Mouse (Mus musculus) CH12.LX (cell line): ENCODE measurements around the gene Nek9.

ENCODE experiments used
- BHLHE40 ChIP-seq: IDR thresholded peaks from 2 replicates; pipeline ENCODE4 v1.6.1; 2011; ENCODE audit warnings: mild to moderate bottlenecking, low read depth, low read length, improper control_type of control experiment
- CTCF ChIP-seq, 2 experiments: IDR thresholded peaks in 1 of 2; conservative IDR thresholded peaks in 1 of 2; 2 replicates each; pipeline ENCODE4 v1.5.1; 2011 to 2012; ENCODE audit warnings: low read depth in 2 of 2, low read length in 2 of 2, improper control_type of control experiment in 1 of 2, inconsistent platforms in 1 of 2, mild to moderate bottlenecking in 1 of 2, moderate library complexity in 1 of 2
- EP300 ChIP-seq: IDR thresholded peaks from 2 replicates; pipeline ENCODE4 v1.6.1; 2011; ENCODE audit warnings: low read length, improper control_type of control experiment
- MXI1 ChIP-seq: IDR thresholded peaks from 2 replicates; pipeline ENCODE4 v1.6.1; 2011; ENCODE audit warnings: mild to moderate bottlenecking, low read depth, low read length, improper control_type of control experiment
- PAX5 ChIP-seq: IDR thresholded peaks from 2 replicates; pipeline ENCODE4 v1.6.1; 2012; ENCODE audit warnings: low read length, inconsistent platforms, mixed read lengths
- POLR2A ChIP-seq: IDR thresholded peaks from 2 replicates; pipeline ENCODE4 v1.6.1; 2011; ENCODE audit warnings: low read depth, mild to moderate bottlenecking, improper control_type of control experiment, low read length
- SIN3A ChIP-seq: IDR thresholded peaks from 2 replicates; pipeline ENCODE4 v1.6.1; 2012; ENCODE audit warnings: low read length, improper control_type of control experiment, inconsistent platforms
- TCF12 ChIP-seq: IDR thresholded peaks from 2 replicates; pipeline ENCODE4 v1.6.1; 2014; ENCODE audit warnings: low read depth, mild to moderate bottlenecking, inconsistent platforms, low read length, improper control_type of control experiment
- USF1 ChIP-seq: IDR thresholded peaks from 2 replicates; pipeline ENCODE4 v1.6.1; 2014; ENCODE audit warnings: low read depth, mild to moderate bottlenecking, inconsistent platforms, low read length, improper control_type of control experiment

DNA sequence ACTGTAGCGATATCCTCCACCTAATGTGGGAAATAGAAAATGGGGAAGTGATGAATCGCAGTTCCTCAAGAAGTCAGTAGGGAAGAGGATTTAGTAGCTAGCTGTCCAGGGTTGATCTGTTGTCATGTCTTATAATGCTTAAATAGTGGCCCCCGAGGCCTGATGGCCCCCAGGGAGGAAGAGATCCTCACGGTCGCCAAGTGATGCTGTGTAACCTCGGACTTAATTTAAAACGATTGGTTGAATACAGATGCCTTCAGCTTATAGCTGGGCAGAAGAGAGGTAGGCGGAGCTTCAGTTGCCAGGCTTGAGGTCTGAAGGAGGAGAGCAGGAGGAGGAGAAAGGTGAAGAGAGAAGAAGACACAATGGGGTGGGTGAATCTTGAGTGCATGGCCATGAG, 54.8 kb downstream of the Nek9 start:
- no peak for TF ChIP-seq TCF12
- TF ChIP-seq POLR2A: no peak
- no peak for TF ChIP-seq BHLHE40
- no peak for TF ChIP-seq CTCF (conservative IDR thresholded peaks at IDR 0.05 in 1 of 2, IDR thresholded peaks at IDR 0.05 in 1 of 2; ENCODE audit: low read depth in 2 of 2, low read length in 2 of 2)
- no peak for TF ChIP-seq MXI1
- TF ChIP-seq SIN3A: no peak
- no peak for TF ChIP-seq USF1
- 0 out of 2 replicates have a peak, but pooled peaks have one; percentile 22 for TF ChIP-seq EP300
- no peak for TF ChIP-seq PAX5
